Mouse (Mus musculus) right cerebral cortex, adult 2 months (tissue): ENCODE results near the gene Ip6k2.

ENCODE experiments used
- DNase-seq, 2 experiments: peaks; one replicate each; pipeline ENCODE4 v3.0.0; 2021 to 2022; ENCODE audit warnings: low spot score in 2 of 2

Ip6k2 gene

DNA sequence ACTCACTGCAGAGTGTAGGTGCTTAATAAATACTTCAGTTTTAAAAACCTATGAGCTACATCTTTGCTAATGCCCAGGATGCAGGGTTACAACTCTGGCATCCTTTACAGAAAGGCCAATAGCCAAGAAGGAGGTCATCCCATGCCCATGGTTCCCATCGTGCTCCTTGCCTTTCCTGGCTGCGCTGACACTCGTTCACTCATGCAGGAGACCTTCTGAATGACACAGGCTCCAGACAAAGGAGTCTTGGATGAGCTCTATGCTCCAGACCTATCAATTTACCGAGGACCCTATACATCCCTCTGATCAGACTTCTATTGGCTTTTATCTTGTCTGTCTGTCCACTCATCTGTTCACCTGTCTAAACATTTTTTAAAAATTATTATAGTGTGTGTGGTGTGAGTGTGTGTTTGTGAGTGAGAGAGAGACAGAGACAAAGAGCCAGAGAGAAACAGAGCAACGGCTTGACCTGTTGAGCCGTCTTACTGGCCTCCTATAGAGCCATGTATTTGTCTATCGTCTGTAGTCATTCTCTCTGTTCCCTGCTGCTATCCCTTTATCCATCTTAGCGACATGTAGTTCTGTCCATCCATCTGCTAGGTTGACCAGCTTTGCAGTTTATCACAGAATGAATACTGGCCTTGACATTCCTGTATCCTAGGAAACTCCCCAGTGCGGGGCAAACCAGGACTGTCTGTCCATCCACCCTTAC lies 604 bp upstream of the Ip6k2 start:
- no peak for DNase-seq

DNA sequence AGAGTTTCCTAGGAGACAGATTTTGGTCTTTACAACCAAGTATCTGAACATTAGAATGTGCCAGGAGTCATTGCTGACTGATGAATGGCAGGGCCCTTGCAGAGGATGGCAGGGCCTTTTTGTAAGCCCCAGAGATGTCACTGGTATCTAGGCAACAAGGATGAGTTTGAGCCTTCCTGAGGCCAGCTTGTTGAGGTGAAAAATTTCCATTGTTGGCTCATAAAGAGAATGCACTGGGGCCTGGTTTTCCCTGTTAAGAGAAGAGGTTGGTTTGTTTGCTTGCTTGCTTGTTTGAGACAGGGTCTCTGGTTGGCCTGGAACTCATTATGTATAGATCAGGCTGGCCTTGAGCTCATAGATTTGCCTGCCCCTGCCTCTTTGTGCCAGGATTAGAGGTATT lies 1.8 kb downstream of the Ip6k2 start:
- no peak for DNase-seq

DNA sequence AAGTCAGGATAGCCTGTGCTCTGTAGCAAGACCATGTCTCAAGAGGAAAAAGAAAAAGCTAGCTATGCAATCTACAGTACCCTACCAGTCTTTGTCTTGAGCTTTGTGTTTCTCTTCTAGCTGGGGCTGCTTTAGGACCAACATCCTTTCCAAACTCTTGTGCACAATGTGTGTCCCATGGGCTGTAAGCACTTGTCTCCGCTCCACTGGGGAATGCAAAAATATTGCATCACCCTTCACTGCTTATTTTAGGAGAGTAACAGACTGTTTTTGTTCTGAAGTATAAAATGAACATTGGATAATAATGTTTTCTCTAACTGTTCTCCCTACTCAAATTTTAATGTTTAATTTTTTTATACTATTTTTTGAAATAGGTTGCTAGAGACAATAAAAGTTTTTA lies 2.9 kb downstream of the Ip6k2 start:
- DNase-seq, result no peak

DNA sequence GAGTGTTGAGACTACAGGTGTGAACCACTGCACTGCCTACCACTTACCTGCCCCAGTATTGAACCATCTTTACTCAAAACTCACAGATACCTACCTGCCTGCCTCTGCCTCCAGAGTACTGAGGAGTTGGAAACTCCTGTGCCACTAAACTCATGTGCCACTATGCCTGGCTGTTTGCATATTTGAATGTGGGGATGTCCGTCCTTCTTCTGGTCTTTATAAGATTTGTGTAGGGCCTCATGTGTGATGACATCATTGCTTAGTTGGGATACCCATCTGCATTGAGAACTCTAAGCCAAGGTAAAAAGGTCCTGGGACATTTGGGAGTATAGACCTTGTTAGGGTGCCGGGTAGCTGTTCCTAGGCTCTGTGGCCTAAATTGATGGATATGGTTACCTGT lies 3.5 kb downstream of the Ip6k2 start:
- no peak for DNase-seq

DNA sequence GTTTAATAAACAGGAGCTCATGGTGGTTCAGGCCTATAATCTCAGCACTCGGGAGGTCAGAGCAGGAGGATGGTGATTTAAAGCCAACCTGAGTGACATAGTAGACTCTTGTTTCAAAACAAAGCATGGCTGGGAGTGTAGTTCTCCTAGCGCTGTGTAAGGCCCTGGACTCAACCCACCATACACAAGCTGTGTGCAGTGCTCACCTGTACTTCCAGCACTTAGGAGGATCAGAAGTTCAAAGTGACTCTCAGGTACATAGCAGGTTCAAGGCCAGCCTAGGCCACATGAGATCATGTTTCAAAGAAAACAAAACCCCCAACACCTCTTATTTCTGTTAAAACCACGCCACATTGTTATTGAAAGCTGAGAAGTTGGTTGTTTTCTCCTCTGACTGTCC lies 5.1 kb downstream of the Ip6k2 start:
- DNase-seq, result no peak

DNA sequence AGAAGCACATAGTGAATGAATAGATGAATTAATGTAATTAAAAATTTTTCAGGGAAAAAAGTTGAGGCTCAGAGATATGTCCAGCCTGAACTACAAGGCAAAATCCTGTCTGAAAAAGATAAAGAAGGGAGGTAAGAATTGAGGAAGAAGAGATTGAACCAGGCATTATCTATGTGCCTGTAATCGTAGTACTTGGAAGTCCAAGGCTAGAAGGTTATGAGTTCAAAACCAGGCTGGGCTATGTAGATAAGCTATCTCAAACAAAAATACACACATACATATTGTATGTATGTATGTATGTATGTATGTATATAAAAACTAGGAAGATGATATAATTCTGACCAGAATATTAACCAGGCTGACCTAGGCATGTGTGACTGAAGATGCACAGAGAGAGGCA lies 8.7 kb downstream of the Ip6k2 start:
- DNase-seq, result no peak

DNA sequence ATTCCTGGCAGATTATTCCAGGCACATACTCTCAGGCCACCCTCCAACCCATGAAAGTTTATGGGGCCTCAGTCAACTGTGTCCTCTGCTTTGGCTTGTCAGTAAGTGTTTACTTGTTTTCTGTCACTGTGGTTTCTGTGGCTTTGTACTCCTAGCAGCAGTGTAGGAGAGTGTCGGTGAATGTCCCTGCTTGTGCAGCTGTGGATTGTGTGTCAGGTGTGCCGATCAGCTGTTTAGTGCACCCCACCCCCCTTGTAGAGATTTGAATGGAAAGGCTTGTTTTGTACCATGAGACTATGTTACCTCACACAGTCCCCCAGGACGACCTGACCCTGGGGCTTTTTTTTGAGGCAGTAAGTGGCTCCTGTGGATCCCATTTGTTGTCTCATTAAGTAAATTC lies 9.1 kb downstream of the Ip6k2 start:
- no peak for DNase-seq

DNA sequence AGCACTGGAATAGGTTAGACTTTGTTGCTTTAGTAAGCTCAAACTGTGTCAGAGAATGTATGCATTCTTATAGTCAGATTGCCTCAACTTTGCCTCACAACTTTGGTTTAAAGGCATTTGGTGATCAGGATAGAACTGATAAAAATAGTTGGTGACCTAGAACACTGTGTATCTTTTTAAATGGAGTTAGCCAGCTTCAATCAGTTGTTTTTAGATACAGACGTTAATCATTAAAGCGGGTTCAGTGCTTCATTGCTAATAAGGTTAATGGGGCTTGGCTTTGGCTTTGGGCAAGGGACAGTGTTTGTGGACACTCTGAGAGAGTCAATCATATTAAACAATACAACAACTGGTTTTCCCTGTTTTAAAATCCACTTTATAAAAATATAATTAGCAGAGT lies 11.7 kb downstream of the Ip6k2 start:
- DNase-seq, result no peak

DNA sequence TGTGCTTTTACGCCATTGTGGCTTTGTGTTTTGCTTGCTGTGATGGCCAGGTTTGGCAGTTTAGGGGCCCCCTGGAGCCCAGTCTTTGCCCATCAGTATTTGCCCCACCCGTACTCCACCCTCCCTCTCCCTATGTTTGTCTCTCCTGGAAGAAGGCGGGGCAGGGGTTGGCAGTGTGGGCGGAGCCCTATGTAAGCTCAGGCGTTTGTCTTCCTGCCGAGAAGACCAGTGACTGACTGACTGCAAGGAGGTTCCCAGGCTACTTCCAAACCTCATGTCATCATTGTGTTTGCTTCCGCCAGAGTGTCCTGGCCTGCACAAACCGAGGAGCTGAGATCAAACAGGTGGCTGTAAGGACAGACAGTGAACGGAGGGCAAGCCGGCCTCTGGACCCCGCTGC lies 12.2 kb downstream of the Ip6k2 start:
- DNase-seq, result no peak

DNA sequence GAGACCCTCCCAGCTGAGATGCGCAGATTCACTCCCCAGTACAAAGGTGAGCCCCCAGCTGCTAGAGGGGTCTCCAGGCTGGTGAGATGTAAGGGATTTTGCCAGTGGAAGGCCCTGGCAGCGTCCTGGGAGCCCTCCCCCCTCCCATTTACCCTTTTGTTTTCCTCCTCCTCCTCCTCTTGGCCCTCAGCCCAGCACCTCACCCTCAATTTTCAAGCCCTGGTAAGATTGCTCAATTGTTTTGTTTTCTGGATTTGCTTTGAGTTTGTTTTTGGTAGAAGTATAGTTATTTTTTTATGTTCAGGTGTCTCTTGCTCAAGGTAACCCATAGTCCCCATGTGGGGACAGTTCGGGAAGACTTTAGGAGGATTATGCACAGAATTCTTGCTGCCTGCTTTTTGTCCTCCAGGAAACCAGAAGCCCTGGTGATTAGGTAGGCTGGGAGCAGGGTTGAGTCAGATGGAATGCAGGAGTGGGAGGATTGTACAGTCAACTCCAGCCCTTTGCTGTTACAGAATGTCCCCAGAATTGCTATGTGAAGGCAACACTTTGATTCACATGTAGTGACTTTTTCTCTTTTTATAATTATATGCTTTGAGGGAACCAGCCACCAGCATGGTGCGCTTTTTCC lies 12.9 kb downstream of the Ip6k2 start:
- peak in 1 of 2 experiments; percentile 41 for DNase-seq

DNA sequence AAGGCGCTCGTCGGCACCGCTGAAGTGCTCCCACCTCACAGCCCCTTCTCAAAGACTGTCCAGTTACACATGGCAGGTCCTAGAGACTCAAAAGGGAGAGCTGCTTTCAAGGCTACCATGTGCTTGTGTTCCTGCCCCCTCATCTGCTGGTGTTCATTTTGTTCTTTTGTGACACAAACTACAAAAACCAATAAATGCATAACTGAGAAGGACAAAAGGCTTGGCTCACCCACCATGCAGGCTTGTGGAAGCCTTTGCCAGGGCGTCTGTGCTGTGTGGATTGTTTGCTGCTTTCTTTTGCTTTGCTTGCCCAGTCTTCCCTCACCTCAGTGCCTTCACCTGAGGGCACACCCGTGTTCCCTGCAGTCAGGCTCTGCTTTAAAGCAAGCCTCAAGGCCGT lies 13.9 kb downstream of the Ip6k2 start:
- DNase-seq, result no peak

DNA sequence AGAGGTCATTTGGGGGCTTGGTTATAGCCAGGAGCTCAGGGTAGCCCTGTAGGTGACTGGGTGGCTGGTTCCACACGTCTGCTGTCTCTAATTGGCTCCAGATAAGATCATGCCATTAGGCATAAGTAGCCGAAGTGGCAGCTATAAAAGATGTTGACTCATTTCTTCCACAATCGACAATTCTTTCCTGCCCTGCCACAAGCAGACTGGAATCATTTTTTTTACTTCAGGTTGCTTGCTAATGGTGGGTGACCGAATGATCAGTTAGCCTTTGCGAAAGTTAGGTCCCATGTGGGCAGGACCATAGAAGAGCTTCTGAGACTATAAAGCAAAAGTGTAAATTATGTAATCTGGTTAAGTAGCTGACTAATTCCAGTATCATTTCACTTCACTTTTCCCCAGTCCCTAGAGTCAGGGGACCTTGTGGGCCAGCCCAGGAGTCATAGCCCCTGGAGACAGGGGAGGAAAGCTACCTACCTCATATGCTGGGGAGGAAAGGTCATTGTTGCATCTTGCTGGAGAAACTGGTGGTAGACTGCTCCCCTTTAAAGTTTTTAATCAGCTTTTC lies 15.0 kb downstream of the Ip6k2 start:
- DNase-seq, result no peak

DNA sequence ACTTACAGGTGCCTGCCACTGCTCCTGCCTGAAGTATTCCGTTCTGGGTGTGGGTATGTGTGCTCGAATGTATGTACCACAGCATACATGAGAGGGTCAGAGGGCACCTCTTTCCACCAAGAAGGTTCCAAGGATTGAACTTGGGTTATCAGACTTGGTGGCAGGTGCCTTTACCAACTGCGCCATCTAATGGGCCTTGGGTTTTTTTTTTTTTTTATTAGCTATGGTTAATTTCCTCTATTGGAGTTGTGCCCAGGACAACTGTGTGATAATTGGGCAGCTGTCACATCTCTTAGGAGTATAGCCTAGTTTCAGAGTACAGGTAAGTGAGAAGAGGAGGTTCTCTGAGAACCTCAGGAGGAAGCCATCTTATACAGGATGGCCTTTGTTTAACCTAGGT lies 16.0 kb downstream of the Ip6k2 start:
- DNase-seq, result no peak

DNA sequence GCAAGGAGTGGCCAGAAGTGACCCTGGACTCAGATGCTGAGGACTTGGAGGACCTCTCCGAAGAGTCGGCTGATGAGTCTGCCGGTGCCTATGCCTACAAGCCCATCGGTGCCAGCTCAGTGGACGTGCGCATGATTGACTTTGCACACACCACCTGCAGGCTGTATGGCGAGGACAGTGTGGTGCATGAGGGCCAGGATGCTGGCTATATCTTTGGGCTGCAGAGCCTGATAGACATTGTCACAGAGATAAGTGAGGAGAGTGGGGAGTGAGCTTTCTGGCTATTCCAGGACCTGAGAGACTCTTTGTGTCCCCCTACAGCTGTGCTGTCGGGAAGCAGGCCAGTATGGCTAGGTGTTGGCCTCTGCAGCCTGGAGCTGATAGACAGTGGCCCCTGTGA lies 22.2 kb downstream of the Ip6k2 start:
- DNase-seq, result no peak

DNA sequence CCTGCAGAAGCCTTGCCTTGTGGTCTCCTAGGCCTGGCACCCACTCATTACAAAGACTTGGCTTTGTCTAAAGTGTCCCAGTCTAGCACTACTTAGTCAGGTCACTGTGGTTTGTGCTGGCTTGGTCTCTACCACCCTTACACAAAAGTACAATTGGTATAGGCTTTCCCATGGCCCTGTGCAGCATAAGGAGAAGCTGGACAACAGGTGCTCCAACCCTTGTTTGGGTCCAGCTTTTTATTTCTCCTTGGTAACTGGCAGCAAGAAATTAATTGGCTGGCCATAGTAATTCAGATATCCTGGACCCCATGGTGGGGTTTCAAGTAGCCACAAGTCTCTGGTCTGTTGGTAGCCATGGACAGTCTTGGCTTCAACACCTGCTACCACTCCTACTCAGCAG lies 22.8 kb downstream of the Ip6k2 start:
- DNase-seq, result no peak

DNA sequence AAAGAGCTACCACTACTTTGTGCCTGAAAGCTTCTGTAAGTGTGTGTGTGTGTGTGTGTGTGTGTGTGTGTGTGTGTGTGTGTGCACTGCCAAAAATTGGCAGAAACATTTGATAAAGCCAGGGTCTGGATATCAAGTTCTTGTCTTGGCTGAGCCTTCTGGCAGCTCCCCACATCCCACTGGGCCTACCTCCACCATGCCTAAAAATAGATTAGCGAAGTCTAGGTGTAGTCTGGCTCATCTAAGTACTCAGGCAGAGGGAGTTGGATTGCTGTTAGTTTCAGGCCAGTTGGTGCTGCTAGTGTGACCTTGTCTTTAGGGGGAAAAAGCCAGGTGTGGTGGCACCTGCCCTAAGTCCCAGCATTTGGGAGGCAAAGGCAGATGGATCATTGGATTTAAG lies 23.2 kb downstream of the Ip6k2 start:
- DNase-seq, result no peak

DNA sequence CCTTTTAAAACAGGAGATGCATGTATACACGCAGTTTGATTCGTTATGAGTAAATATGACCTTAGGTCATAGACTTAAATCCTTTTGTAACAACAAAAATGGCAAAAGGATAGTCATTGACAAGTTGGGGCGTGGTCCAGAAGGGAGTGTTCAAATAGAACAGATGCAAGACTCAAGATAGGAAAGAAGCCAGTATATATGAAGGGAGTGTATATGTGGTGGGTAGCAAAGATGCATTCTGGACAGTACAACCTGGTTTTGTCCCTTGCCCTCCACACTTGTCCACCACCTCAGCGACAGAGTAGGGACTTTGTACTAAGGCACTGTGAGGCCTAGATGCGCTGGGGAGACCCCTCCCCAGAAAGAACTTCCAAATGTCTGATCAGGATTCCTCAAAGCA lies 24.1 kb downstream of the Ip6k2 start:
- DNase-seq, result no peak

DNA sequence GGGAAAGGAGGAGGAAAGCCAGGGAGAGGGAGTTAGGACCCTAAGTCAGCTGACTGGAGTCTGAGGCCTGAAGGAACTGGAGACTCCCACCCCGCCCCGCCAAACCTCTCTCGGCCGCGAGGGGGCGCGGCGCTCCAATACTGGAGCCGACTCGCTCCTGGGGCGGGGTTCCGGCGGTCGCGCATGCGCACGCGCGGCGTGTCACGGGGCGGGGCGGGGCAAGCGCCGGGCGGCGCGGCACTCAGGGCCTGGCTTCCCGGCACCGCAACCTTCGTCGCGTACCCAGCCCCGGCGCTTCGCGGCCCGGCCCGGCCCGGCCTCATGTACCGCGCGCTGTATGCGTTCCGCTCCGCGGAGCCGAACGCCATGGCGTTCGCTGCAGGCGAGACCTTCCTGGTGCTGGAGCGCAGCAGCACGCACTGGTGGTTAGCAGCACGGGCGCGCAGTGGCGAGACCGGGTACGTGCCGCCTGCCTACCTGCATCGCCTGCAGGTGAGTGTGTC lies 24.6 kb downstream of the Ip6k2 start, which contains the start of gene Nckipsd:
Gene Nckipsd (plus strand): TSS at position 206 of the 503 bp plus-strand sequence.
- peak; percentile 93 to 95 for DNase-seq

DNA sequence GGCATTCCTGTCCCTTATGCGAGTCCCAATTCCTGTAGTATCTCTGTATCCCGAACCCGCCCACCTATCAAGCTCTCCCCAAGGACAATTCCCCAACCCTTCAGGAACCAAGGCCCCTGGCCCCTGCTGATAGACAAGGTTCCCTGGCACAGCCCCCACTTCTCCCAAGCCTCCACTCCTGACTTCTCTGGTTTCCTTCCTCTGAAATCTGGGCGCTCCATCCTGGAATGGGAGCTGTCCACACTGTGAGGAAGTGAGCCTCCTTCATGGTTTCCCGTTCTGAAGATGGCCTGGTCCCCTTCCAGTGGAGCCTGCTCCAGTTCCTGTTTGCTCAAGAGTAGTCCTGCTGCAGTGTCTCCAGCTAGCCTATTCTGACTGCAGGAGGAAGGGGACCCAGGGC lies 25.6 kb downstream of the Ip6k2 start:
- DNase-seq, result no peak

DNA sequence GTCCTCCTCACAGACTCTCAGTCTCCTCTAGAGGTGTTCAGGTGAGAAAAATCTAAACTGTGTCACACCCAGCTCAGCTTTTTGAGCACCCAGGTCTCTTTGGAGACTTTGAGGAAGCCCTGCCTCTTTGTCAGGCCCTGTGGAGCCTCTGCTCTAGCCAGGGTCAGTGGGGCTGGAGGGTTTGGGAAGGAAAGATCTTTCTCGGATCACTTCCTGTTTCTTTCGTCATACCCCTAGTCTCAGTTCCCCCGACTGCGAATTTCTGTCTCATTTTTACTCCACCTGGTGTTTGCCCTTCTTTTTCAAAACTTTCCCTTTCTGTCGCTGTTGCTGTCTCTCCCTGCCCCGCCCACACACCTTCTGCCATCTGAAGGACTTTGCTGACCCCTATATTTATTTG lies 26.1 kb downstream of the Ip6k2 start:
- no peak for DNase-seq

DNA sequence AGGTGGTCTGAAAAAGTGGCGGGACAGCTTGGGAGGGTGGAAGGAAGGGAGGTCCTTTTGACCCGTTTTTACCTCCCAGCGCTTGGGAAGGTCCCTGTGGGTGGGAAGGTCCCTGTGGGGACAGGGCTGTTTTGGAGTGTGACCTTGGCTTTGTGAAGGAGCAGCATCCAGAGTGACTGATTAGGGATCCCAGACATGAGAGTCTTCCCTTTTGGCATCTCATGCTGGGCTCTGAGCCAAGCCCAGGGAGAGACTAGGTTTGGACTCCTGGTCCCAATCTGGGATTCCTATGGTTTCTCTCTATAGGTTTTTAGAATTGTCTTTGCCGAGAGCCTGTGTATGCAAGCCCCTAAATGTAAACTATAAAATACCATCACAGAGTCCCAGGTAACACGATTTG lies 26.9 kb downstream of the Ip6k2 start:
- no peak for DNase-seq

DNA sequence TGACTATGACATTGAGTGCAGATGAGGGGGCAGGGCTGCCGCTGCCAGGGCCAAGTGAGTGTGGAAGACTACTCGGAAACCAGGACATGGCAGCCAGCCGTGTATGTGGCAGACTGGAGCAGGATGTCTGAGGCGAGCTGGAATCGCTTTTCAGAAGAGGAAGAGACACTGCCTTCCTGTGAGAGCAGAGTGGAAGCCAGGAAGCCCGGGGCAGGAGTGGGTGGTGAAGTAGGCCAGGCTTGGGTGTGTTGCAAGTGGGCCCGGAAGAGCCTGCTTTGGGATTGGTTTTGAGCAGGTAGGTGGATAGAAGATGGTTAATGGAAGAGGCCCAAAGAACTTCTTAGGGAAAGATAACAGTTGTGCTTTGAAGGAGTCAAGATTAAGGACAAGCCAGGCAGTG lies 32.0 kb downstream of the Ip6k2 start:
- DNase-seq, result no peak

DNA sequence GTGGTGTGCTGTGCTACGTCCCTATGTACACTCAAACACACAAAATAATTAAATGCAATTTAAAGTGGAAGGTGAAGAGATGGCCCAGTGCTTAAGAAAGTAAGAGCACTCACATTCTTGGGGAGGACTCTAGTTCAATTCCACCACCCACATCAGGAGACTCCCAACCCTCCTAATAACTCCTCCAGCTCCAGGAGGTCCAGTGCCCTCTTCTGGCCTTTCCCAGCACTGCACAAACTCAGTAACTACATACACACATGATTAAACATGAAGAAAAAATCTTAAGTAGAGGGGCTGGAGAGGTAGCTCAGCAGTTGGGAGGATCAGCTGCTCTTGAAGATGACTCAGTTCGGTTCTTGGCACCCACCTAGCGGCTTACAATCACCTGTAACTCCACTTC lies 35.9 kb downstream of the Ip6k2 start:
- peak; percentile 58 to 59 for DNase-seq
